Mouse (Mus musculus) embryonic fibroblast, embryonic 13.5 days (primary cell): Measurements from ENCODE around the gene Hspa1a. TPM values are rescaled to one million over a fixed set of nuclear protein-coding genes. Genes with fewer than 3 reads are reported as not detected.
"Not testable (repeated sequence)": the region's sequence is repeated elsewhere in the genome, so short reads cannot be mapped to it uniquely, and the experiment has no call there.

ENCODE experiments used
- H3K27ac ChIP-seq: 2 replicates; pipeline ENCODE4 v1.5.1; 2012; ENCODE audit warnings: low read length, control low read depth, inconsistent platforms; ENCODE audit not compliant: insufficient read depth
- H3K4me1 ChIP-seq: 2 replicates; pipeline ENCODE4 v1.6.1; 2011; ENCODE audit warnings: low read length; ENCODE audit not compliant: control insufficient read depth, insufficient read depth
- H3K4me3 ChIP-seq: 2 replicates; pipeline ENCODE4 v1.5.1; 2011; ENCODE audit warnings: mild to moderate bottlenecking, control low read depth, low read length; ENCODE audit not compliant: insufficient read depth
- CTCF ChIP-seq: IDR thresholded peaks from 2 replicates; pipeline ENCODE4 v1.5.1; 2011; ENCODE audit warnings: mild to moderate bottlenecking, control low read depth, low read length, moderate library complexity, borderline replicate concordance; ENCODE audit not compliant: insufficient read depth
- POLR2A ChIP-seq: IDR thresholded peaks from 2 replicates; pipeline ENCODE4 v1.6.1; 2011; ENCODE audit warnings: low read depth, mild to moderate bottlenecking, control low read depth, low read length, moderate library complexity
- polyA plus RNA-seq: library from polyadenylated mRNA; stranded (reverse); fragments of >200 nt; gene quantifications from 2 replicates; pipeline ENCODE4 v1.2.4, GENCODE M21; 2011; ENCODE audit warnings: low read depth; ENCODE audit not compliant: missing spikeins, insufficient read length

The Hspa1a gene
- polyA plus RNA-seq: 6.0 and 6.5 TPM in 2 replicates

DNA sequence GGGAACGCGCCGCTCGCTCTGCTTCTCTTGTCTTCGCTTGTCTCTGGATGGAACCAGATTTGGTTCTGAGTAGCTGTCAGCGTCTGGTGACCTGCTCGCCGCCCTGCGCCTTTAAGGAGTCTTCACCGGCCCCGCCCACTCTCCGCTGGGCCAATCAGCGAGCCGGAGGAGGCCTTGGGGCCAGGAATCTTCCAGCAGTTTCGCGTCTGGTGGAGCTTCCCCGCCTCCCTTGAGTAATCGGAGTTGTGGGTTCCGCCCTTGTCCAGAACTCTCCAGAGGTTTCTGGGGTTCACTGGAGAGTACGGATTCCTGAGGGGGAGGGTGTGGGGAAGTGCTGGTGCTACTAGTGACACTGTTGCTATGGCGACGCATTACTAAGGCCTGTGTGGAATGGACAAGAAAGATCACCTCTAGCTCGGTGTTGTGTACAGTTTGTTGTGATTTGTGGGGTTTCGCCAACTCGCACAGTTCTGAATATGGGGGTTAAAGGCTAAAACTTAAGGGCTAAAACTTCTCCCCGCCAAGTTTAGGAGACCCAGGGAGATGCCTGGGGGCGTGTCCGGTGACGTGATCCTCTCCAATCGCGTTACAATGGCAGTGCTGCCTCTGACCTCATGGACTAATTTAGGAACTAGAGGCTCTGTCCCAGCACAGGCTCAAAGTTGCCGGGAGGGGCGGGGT is at the start of gene Hspa1a, which contains the start of gene Hspa1l:
Gene Hspa1a, minus strand, starts transcription at position 88 of the 681 bp plus-strand sequence.
Gene Hspa1l, plus strand, starts transcription at position 635 of the 681 bp plus-strand sequence.
- H3K4me3 ChIP-seq: peak within 1 kb of the TSS; percentile 24
- not testable (repeated sequence) for H3K4me1 ChIP-seq
- H3K27ac ChIP-seq: peak within 1 kb of the TSS; percentile 15; the same call in 1 of the 2 replicates
- peak; percentile 84 for TF ChIP-seq POLR2A

DNA sequence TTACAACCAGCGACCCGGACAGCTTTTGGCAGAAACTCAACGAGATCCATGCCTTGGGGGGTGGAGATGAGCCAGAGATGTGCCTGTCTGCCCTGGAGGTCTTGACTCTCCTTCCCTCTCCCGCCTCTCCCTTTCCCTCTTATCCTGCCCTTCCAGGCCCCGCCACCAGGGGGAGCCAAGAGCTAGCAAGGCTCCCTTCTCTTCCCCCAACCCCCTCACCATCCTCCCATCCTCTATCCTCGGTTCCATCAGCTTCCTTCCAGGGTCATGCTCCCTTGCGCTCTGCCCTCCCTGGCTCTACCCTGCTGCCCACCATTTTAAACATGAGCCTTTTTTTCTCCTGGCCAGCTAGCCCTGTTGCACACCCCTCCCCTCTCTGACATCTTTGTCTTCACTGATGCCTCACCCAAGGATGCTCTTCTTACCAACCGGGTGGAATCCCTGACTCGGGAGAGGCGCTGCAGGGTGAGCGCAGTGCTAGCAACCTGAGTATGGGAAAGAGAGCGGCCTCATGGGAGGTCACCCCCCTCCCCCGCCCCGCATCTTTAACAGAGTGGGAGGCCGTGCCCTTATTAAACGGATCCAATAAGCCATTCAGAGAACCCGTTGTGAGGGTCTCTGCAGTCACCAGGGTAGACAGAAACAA is 49.3 kb upstream of the Hspa1a start:
- Histone ChIP-seq H3K4me3 (no peak overlapping the region), H3K27ac (no peak overlapping the region), H3K4me1 (no peaks in the 10 kb centered on the region)
- peak; percentile 93 for TF ChIP-seq CTCF
- no peak for TF ChIP-seq POLR2A

DNA sequence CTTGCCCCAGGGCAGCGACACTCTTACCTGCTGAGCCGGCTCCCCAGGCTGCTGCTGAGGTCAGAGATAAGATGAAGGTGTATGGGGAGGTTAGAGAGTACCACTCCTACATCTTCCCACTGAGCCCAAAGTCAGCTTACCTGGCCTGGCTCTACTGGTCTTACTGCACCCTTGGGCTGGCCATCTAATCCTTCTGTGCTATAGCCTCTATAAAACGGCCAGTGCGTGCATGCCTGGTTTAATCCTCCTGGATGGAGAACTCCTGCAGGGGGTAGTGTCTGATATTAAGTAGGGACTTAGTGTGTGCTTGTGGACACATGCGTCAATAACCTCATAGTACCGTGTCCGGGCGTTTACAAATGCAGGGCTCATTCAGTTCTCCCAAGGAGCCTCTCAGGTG is 48.6 kb upstream of the Hspa1a start:
- no peaks in the 10 kb centered on the region for H3K4me1 ChIP-seq
- TF ChIP-seq CTCF: no peak
- no peak for TF ChIP-seq POLR2A
- H3K27ac ChIP-seq: no peak overlapping the region
- H3K4me3 ChIP-seq: no peak overlapping the region

DNA sequence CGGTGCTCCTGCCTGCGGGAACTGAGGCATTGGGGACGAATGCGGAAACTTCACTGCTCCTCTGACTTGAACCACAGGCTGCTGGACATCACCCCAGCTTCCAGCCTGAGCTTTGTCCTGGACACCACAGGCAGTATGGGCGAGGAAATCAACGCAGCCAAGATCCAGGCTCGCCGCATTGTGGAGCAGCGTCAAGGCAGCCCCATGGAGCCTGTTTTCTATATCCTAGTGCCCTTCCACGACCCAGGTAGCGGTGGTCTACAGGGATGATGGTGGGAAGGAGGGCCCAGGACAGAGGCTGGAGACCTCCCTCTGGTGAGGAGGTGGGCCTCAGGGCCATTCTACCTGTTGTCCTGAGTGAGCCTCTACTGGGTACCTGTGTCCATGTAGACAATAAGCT is 47.9 kb upstream of the Hspa1a start:
- TF ChIP-seq POLR2A (no peak), CTCF (no peak)
- Histone ChIP-seq H3K4me3 (no peak overlapping the region), H3K27ac (no peak overlapping the region), H3K4me1 (no peaks in the 10 kb centered on the region)

DNA sequence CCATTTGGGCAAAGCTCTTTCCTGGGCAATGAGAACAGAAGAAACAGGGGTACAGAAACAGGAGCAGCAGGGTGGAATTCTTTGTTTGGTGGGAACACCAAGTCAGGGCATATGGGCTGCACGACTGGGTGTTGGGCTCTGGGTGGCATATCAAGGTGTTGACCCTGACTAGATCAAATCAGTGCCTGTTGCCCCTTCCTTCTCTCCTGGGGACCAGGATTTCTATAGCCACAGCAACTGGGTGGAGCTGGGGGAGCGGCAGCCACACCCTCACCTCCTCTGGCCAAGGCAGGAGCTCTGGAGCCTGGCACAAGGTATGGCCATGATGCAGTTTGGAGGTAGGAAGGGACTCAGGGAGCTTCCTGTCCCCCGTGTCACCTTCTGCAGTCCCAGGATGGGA is 46.2 kb upstream of the Hspa1a start:
- H3K4me1 ChIP-seq: no peaks in the 10 kb centered on the region
- H3K27ac ChIP-seq: no peak overlapping the region
- H3K4me3 ChIP-seq: no peak overlapping the region
- TF ChIP-seq CTCF (no peak), POLR2A (no peak)

DNA sequence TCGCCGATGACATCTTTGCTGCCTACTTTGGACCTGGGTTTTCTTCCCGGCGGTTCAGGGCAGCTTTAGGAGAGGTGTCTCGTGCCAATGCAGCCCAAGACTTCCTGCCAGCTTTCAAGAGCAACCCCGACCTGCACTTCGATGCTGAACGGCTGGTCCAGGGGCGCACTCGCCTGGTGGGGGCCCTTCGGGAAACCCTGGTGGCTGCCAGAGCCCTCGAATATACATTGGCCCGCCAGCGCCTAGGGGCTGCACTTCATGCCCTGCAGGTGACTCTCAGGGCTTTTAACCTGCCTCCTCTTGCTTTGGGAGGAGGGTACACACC is 45.7 kb upstream of the Hspa1a start:
- no peak overlapping the region for H3K27ac ChIP-seq
- TF ChIP-seq CTCF (no peak), POLR2A (no peak)
- H3K4me3 ChIP-seq: no peak overlapping the region
- no peaks in the 10 kb centered on the region for H3K4me1 ChIP-seq

DNA sequence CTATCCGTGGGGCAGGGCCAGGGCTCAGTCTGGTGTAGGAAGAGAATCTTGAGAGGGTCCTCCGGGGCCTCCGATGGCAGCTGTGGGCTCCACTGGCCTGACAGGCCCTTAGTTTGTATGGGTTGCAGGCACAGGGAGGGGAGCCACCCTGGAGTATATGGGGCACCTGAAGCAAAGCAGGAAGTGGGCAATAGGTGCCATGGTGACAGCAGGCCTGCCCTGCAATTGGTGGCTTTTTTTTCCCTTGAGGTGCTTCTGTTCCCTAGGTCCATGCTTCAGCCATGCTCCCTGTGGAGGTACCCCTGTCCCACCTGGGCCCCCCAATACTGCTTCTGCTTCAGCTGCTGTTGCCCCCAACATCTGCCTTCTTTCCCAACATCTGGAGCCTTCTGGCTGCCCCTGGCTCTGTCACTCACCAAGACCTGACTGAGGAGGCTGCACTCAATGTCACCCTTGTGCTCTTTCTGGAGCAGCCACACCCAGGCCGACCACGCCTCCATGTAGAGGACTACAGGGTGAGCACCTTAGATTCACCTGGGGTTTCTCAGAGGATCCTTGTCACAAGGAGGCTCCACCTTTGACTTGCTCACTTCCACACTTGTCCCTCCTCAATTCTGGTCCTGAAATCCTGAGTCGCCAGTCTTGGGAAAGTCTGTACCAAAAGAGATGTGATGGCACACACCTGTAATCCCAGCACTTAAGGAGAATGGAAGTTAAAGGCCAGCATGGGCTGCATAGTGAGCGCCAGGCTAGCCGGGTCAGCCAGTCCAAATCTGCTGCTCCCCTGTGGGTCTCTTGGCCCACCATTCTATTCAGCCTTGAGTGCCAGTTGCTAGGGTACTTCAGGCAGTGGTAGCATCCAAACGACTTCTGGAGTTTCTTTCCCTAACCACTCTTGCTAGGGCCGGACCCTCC is 45.1 kb upstream of the Hspa1a start:
- no peak overlapping the region for H3K4me3 ChIP-seq
- H3K27ac ChIP-seq: no peak overlapping the region
- no peaks in the 10 kb centered on the region for H3K4me1 ChIP-seq
- TF ChIP-seq POLR2A (no peak), CTCF (no peak)

DNA sequence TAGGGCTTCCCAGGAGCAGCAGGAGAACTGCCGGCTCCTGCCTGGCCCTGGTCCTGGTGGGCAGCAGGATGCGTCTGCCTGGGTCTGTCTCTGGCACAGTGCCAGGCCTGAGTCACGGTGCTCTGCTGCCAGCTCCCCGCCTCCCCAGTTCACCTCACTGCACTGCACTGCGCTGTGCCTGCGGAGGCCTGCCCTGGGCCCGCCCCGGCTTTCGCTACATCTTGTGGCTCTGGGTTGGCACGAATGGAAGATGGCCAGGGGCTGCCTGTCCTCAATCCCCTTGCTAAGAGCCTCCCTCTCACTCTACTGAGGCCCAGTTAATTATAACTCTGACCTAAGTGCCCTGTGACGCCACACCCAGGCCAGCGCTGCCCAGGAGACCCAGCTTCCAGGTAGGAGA is 44.4 kb upstream of the Hspa1a start, which contains the start of gene Vwa7:
Gene Vwa7, plus strand, starts transcription at position 204 of the 400 bp plus-strand sequence.
- no peaks in the 10 kb centered on the region for H3K4me1 ChIP-seq
- TF ChIP-seq POLR2A: no peak
- TF ChIP-seq CTCF: no peak
- no peak within 1 kb of the TSS for H3K4me3 ChIP-seq
- H3K27ac ChIP-seq: no peak within 1 kb of the TSS

DNA sequence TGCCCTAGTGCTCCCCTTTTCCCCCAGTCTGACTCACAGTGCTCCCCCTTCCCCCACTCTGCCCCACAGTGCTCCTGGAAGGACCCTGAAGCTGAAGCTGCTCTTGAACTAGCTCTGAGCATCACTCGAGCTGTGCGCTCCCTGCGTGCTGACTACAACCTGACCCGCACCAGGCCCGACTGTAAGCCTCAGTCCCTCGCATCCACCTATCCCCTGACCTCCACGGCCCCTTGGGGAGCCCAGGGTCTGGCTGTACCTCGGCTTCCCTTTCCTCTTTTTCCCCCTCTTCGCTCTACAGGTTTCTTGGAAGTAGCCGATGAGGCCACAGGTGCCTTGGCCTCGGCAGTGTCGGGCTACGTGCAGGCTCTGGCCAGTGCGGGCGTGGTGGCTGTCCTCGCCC is 43.3 kb upstream of the Hspa1a start:
- H3K27ac ChIP-seq: no peak overlapping the region
- no peaks in the 10 kb centered on the region for H3K4me1 ChIP-seq
- TF ChIP-seq CTCF: no peak
- no peak for TF ChIP-seq POLR2A
- no peak overlapping the region for H3K4me3 ChIP-seq
